Mouse (Mus musculus) hindbrain, embryonic 11.5 days (tissue): ENCODE measurements around the gene Abt1. TPM values are rescaled to one million over a fixed set of nuclear protein-coding genes. Genes with fewer than 3 reads are reported as not detected.

Source experiments
- ATAC-seq: fragments of 200-750 bp; cut with Nextera tagmentation; 2 replicates; pipeline ENCODE4 v1.8.0; 2017; ENCODE audit warnings: mild to moderate bottlenecking, moderate TSS enrichment, moderate library complexity; ENCODE audit not compliant: low FRiP score
- DNase-seq: peaks from one replicate; pipeline ENCODE4 v3.0.0-alpha.2; 2015; ENCODE audit warnings: low spot score
- H3K27ac ChIP-seq: fragments of 300-500 bp; sonication (generic); 2 replicates; pipeline ENCODE4 v1.5.1; 2014; ENCODE audit warnings: mild to moderate bottlenecking, low read depth, low read length
- H3K27me3 ChIP-seq: fragments of 300-500 bp; sonication (generic); 2 replicates; pipeline ENCODE4 v1.6.1; 2014; ENCODE audit warnings: mild to moderate bottlenecking, low read length, moderate library complexity, mixed read lengths; ENCODE audit not compliant: control insufficient read depth, insufficient read depth
- H3K36me3 ChIP-seq: fragments of 300-500 bp; sonication (generic); 2 replicates; pipeline ENCODE4 v1.6.1; 2014; ENCODE audit warnings: mild to moderate bottlenecking, low read length, moderate library complexity, mixed read lengths; ENCODE audit not compliant: control insufficient read depth, insufficient read depth
- H3K4me1 ChIP-seq: fragments of 300-500 bp; sonication (generic); replicated peaks from 2 replicates; pipeline ENCODE4 v1.6.1; 2014; ENCODE audit warnings: low read length, mixed read lengths; ENCODE audit not compliant: control insufficient read depth, insufficient read depth
- H3K4me2 ChIP-seq: fragments of 300-500 bp; sonication (generic); replicated peaks from 2 replicates; pipeline ENCODE4 v1.6.1; 2014; ENCODE audit warnings: mild to moderate bottlenecking, low read depth, low read length
- H3K4me3 ChIP-seq: fragments of 300-500 bp; sonication (generic); 2 replicates; pipeline ENCODE4 v1.5.1; 2014; ENCODE audit warnings: low read depth, low read length
- H3K9ac ChIP-seq: fragments of 300-500 bp; sonication (generic); 2 replicates; pipeline ENCODE4 v1.6.1; 2014; ENCODE audit warnings: low read depth, low read length
- H3K9me3 ChIP-seq: fragments of 300-500 bp; sonication (generic); 2 replicates; pipeline ENCODE4 v1.6.1; 2016; ENCODE audit warnings: low read length; ENCODE audit not compliant: control insufficient read depth
- WGBS: fragments of 180-500 bp; shearing (Covaris S2); extraction: QIAGEN DNeasy Blood & Tissue Kit; methylation state at CpG from one replicate; pipeline ENCODE4 v1.1.7; 2014; 5-methylcytosine and 5-hydroxymethylcytosine counted together
- polyA plus RNA-seq: library from polyadenylated mRNA; unstranded; fragments of >200 nt; fragmentation: Nextera tagmentation; extraction: Ambion mirVana; gene quantifications from 2 replicates; pipeline ENCODE4 v1.2.1, GENCODE M21; 2014

The Abt1 gene
- polyA plus RNA-seq, 1 experiment from 2014 or later, result 12.1 TPM

GRCm38 (mm10) chr13:23429771-23430380 is 6.2 kb upstream of the Abt1 start:
- Histone ChIP-seq H3K27me3 (no peaks in the 10 kb centered on the region), H3K4me1 (no peaks in the 10 kb centered on the region), H3K36me3 (no peaks in the 10 kb centered on the region), H3K9ac (peak overlapping the region; percentile 55; the same call in 1 of the 2 replicates), H3K27ac (no peak overlapping the region), H3K9me3 (no peaks in the 10 kb centered on the region), H3K4me3 (peak overlapping the region; percentile 44), H3K4me2 (peak overlapping the region; percentile 60)
- no peak for ATAC-seq
- 44% methylated on average over 10 of the region's 10 CpGs for WGBS
- DNase-seq, result peak; percentile 44

- no peak overlapping the region for H3K4me2 ChIP-seq
- H3K9ac ChIP-seq, result no peak overlapping the region
- no peak for ATAC-seq
- no peaks in the 10 kb centered on the region for H3K4me1 ChIP-seq
- no peaks in the 10 kb centered on the region for H3K36me3 ChIP-seq
- H3K27ac ChIP-seq, result no peak overlapping the region
- no peaks in the 10 kb centered on the region for H3K9me3 ChIP-seq
- H3K27me3 ChIP-seq, result no peaks in the 10 kb centered on the region
- 49% methylated on average over 16 of the region's 16 CpGs for WGBS
- no peak for DNase-seq
- H3K4me3 ChIP-seq, result no peak overlapping the region
Measured at GRCm38 (mm10) chr13:23428166-23428993, 4.7 kb upstream of the Abt1 start.

- no peak for ATAC-seq
- whole genome bisulfite sequencing, result 63% methylated on average over 10 of the region's 10 CpGs
Measured at GRCm38 (mm10) chr13:23427401-23427910, 3.8 kb upstream of the Abt1 start.

GRCm38 (mm10) chr13:23426922-23427321 is 3.3 kb upstream of the Abt1 start:
- 11% methylated on average over 14 of the region's 14 CpGs for WGBS
- DNase-seq (peak; percentile 51), ATAC-seq (no peak)
- H3K27ac ChIP-seq, result no peak overlapping the region
- H3K9me3 ChIP-seq, result no peaks in the 10 kb centered on the region
- no peak overlapping the region for H3K9ac ChIP-seq
- 0 out of 2 replicates have a peak, but pooled peaks cover 1% of the 10 kb centered on the region for H3K36me3 ChIP-seq
- no peak overlapping the region for H3K4me2 ChIP-seq
- no peak overlapping the region for H3K4me3 ChIP-seq
- no peaks in the 10 kb centered on the region for H3K27me3 ChIP-seq
- 0 out of 2 replicates have a peak, but pooled peaks cover 3% of the 10 kb centered on the region for H3K4me1 ChIP-seq

More at GRCm38 (mm10) chr13:23427401-23427910, 3.8 kb upstream of the Abt1 start:
- Histone ChIP-seq H3K27me3 (no peaks in the 10 kb centered on the region), H3K4me1 (0 out of 2 replicates have a peak, but pooled peaks cover 3% of the 10 kb centered on the region), H3K4me2 (no peak overlapping the region), H3K27ac (no peak overlapping the region), H3K9me3 (no peaks in the 10 kb centered on the region), H3K9ac (no peak overlapping the region), H3K4me3 (no peak overlapping the region), H3K36me3 (no peaks in the 10 kb centered on the region)
- DNase-seq, result no peak

GRCm38 (mm10) chr13:23426335-23426734 is 2.7 kb upstream of the Abt1 start:
- Histone ChIP-seq H3K27me3 (no peaks in the 10 kb centered on the region), H3K4me2 (no peak overlapping the region), H3K9me3 (no peaks in the 10 kb centered on the region), H3K27ac (no peak overlapping the region), H3K4me3 (no peak overlapping the region), H3K36me3 (0 out of 2 replicates have a peak, but pooled peaks cover 2% of the 10 kb centered on the region), H3K4me1 (0 out of 2 replicates have a peak, but pooled peaks cover 3% of the 10 kb centered on the region), H3K9ac (no peak overlapping the region)
- ATAC-seq (no peak), DNase-seq (peak; percentile 68)
- 7% methylated on average over 8 of the region's 8 CpGs for WGBS

- Histone ChIP-seq H3K27ac (no peak overlapping the region), H3K4me1 (0 out of 2 replicates have a peak, but pooled peaks cover 3% of the 10 kb centered on the region), H3K27me3 (no peaks in the 10 kb centered on the region), H3K4me2 (no peak overlapping the region), H3K9ac (no peak overlapping the region), H3K9me3 (no peaks in the 10 kb centered on the region), H3K4me3 (no peak overlapping the region), H3K36me3 (0 out of 2 replicates have a peak, but pooled peaks cover 2% of the 10 kb centered on the region)
- ATAC-seq (no peak), DNase-seq (peak; percentile 83)
- WGBS, result 1% methylated on average over 9 of the region's 9 CpGs
Measured at GRCm38 (mm10) chr13:23425505-23425904, 1.8 kb upstream of the Abt1 start.

GRCm38 (mm10) chr13:23424494-23425325 is 1.0 kb upstream of the Abt1 start:
- WGBS, result 2% methylated on average over 25 of the region's 25 CpGs
- H3K36me3 ChIP-seq, result 0 out of 2 replicates have a peak, but pooled peaks cover 2% of the 10 kb centered on the region
- H3K27me3 ChIP-seq, result no peaks in the 10 kb centered on the region
- DNase-seq, result peak; percentile 96
- 0 out of 2 replicates have a peak, but pooled peaks cover 3% of the 10 kb centered on the region for H3K4me1 ChIP-seq
- peak; percentile 83 for ATAC-seq
- H3K9ac ChIP-seq, result peak overlapping the region; percentile 42; the same call in 1 of the 2 replicates
- H3K27ac ChIP-seq, result 0 out of 2 replicates have a peak overlapping the region, but pooled peaks have one; percentile 10
- H3K9me3 ChIP-seq, result no peaks in the 10 kb centered on the region
- H3K4me2 ChIP-seq, result peak overlapping the region; percentile 53
- H3K4me3 ChIP-seq, result peak overlapping the region; percentile 93

- Histone ChIP-seq H3K4me2 (peak overlapping the region; percentile 53), H3K9me3 (no peaks in the 10 kb centered on the region), H3K4me3 (peak overlapping the region; percentile 93), H3K9ac (peak overlapping the region; percentile 56), H3K27me3 (no peaks in the 10 kb centered on the region), H3K36me3 (0 out of 2 replicates have a peak, but pooled peaks cover 2% of the 10 kb centered on the region), H3K4me1 (0 out of 2 replicates have a peak, but pooled peaks cover 3% of the 10 kb centered on the region), H3K27ac (peak overlapping the region; percentile 36; the same call in 1 of the 2 replicates)
- under 1% methylated on average over 7 of the region's 7 CpGs for WGBS
- DNase-seq (no peak), ATAC-seq (peak; percentile 75)
Measured at GRCm38 (mm10) chr13:23424052-23424380, 350 bp upstream of the Abt1 start.
